Mouse (Mus musculus): Measurements from ENCODE around the gene Stard5.

The Stard5 gene

GRCm38 (mm10) chr7:83662711-83663375 is 31.1 kb downstream of the Stard5 start:
- WGBS, result 54% methylated on average over 6 of the region's 6 CpGs

- 97% methylated on average over 4 of the region's 4 CpGs for WGBS
Measured at GRCm38 (mm10) chr7:83666087-83666595, 34.4 kb downstream of the Stard5 start.

GRCm38 (mm10) chr7:83667936-83668645 is 36.3 kb downstream of the Stard5 start:
- 88% methylated on average over 5 of the region's 5 CpGs for WGBS

- WGBS, result 4% methylated on average over 1 of the region's 1 CpGs
Measured at GRCm38 (mm10) chr7:83668724-83669123, 37.0 kb downstream of the Stard5 start.

GRCm38 (mm10) chr7:83671573-83671972 is 39.8 kb downstream of the Stard5 start:
- WGBS, result 93% methylated on average over 6 of the region's 6 CpGs

GRCm38 (mm10) chr7:83675545-83676254 is 43.9 kb downstream of the Stard5 start:
- WGBS, result 23% methylated on average over 5 of the region's 5 CpGs

- 90% methylated on average over 3 of the region's 3 CpGs for WGBS
Measured at GRCm38 (mm10) chr7:83677296-83677695, 45.5 kb downstream of the Stard5 start.

- 93% methylated on average over 4 of the region's 4 CpGs for WGBS
Measured at GRCm38 (mm10) chr7:83678506-83678905, 46.7 kb downstream of the Stard5 start.

GRCm38 (mm10) chr7:83682640-83683274 is 51.0 kb downstream of the Stard5 start:
- 36% methylated on average over 6 of the region's 6 CpGs for WGBS

- 36% methylated on average over 6 of the region's 6 CpGs for WGBS
Measured at GRCm38 (mm10) chr7:83695449-83696212, 63.9 kb downstream of the Stard5 start.

GRCm38 (mm10) chr7:83699066-83699745 is 67.4 kb downstream of the Stard5 start:
- 79% methylated on average over 6 of the region's 6 CpGs for WGBS
